Mouse (Mus musculus): ENCODE results near the gene Ptpre. TPM values are rescaled to one million over a fixed set of nuclear protein-coding genes. Genes with fewer than 3 reads are reported as not detected.
A peak's percentile ranks its signal among the peaks of the same experiment; 100 is the strongest.

Gene Ptpre
- polyA plus RNA-seq, 1 experiment from 2014 or later: 4.9 TPM

DNA sequence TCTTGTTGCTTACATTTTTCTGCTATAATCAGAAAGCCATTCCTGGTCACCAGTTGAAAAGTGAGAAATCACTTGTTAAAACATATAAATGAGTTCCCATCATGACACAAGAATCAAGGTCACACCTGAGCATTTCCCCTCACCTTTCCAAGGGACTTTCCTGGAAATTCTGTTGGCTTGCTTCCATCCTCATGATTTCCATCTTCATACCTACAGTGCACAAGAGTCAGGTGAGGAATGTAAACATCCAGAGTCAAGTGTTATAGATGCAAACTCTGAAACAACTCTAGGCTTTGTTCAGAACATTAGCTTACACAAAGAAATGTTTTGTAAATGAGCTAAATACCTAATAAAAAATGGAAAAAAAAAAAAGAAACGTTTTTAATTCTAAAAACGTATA lies 173.4 kb downstream of the Ptpre start:
- no peak overlapping the region for H3K27ac ChIP-seq
- ATAC-seq (ENCODE audit: insufficient number of reproducible peaks, low FRiP score, low TSS enrichment, low read depth): no peak
- 55% methylated on average over 2 of the region's 2 CpGs for WGBS
- no peak overlapping the region for H3K4me3 ChIP-seq
- no peaks in the 10 kb centered on the region for H3K9me3 ChIP-seq
- H3K27me3 ChIP-seq: no peaks in the 10 kb centered on the region
- H3K4me2 ChIP-seq: no peak overlapping the region
- peaks cover 36% of the 10 kb centered on the region for H3K36me3 ChIP-seq
- H3K4me1 ChIP-seq: peaks cover 18% of the 10 kb centered on the region; the same call in 1 of the 2 replicates
- H3K9ac ChIP-seq: no peak overlapping the region

DNA sequence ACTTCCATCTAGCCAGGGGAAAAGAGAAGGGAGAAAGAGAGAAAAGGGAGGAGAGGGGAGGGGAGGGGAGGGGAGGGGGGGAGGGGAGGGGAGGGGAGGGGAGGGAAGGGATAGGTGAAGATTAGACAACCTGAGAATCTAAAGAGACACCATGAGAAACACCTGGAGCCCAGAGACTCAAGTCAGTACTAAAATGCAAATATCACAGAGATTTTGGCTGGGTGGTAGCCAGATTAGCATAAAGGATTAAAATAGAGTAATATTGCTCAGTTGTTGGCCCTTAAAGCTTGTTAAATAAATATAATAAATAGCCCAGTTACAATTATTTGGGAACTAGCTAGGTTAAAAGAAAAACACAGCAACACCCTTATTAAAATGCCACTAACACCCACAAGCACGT lies 175.3 kb downstream of the Ptpre start:
- H3K9ac ChIP-seq: no peak overlapping the region
- H3K27me3 ChIP-seq: no peaks in the 10 kb centered on the region
- WGBS: 54% methylated on average over 1 of the region's 1 CpGs
- no peaks in the 10 kb centered on the region for H3K9me3 ChIP-seq
- H3K4me1 ChIP-seq: peaks cover 24% of the 10 kb centered on the region
- H3K36me3 ChIP-seq: peaks cover 17% of the 10 kb centered on the region; the same call in 1 of the 2 replicates
- no peak overlapping the region for H3K4me2 ChIP-seq
- ATAC-seq (ENCODE audit: insufficient number of reproducible peaks, low FRiP score, low TSS enrichment, low read depth): no peak
- no peak overlapping the region for H3K4me3 ChIP-seq
- H3K27ac ChIP-seq: no peak overlapping the region

DNA sequence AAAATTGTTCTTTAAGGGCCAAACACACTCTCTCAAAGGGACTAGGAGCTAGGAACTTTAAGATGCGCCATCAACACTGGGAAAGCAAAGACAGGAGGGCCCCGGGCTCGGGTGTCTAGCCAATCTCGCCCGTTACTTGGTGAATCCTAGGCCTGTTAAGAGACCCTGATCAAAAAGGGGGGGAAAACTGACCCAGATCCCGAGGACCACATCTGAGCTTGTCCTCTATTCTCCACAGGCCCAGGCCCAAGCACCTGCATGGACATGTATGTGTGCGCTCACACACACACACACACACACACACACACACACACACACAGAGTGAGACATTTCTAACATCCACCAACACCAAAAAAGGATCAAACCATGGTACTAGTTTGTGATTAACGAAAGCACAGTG lies 176.0 kb downstream of the Ptpre start:
- no peak overlapping the region for H3K27ac ChIP-seq
- peak overlapping the region; percentile 88; the same call in 1 of the 2 replicates for H3K4me3 ChIP-seq
- no peak for ATAC-seq (ENCODE audit: insufficient number of reproducible peaks, low FRiP score, low TSS enrichment, low read depth)
- WGBS: 81% methylated on average over 8 of the region's 8 CpGs
- H3K4me2 ChIP-seq: peak overlapping the region; percentile 32
- 0 out of 2 replicates have a peak, but pooled peaks cover 11% of the 10 kb centered on the region for H3K36me3 ChIP-seq
- no peaks in the 10 kb centered on the region for H3K27me3 ChIP-seq
- H3K4me1 ChIP-seq: peaks cover 24% of the 10 kb centered on the region
- no peaks in the 10 kb centered on the region for H3K9me3 ChIP-seq
- H3K9ac ChIP-seq: no peak overlapping the region

DNA sequence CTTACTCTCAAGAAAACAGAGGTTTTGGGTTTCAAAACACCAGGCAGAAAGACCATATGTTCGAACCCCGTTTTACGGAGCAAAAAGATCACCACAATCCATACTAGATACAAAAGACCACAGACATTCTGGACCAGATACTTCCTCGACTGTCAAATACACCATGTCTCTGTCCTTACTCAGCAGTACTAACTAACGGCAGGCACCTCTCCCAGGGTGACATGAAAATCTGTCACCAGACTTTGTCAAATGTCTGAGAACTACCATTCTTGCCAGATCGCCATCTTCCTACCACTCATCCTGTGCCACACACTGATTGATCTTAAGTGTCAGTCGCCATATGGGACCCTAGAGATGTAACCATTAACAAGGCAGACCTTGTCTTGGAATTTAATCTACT lies 177.9 kb downstream of the Ptpre start:
- no peaks in the 10 kb centered on the region for H3K9me3 ChIP-seq
- 5% methylated on average over 7 of the region's 7 CpGs for WGBS
- H3K27ac ChIP-seq: no peak overlapping the region
- no peaks in the 10 kb centered on the region for H3K36me3 ChIP-seq
- H3K9ac ChIP-seq: peak overlapping the region; percentile 72
- peak overlapping the region; percentile 88 for H3K4me3 ChIP-seq
- no peak for ATAC-seq (ENCODE audit: insufficient number of reproducible peaks, low FRiP score, low TSS enrichment, low read depth)
- peak overlapping the region; percentile 85 for H3K4me2 ChIP-seq
- peaks cover 24% of the 10 kb centered on the region for H3K4me1 ChIP-seq
- no peaks in the 10 kb centered on the region for H3K27me3 ChIP-seq

DNA sequence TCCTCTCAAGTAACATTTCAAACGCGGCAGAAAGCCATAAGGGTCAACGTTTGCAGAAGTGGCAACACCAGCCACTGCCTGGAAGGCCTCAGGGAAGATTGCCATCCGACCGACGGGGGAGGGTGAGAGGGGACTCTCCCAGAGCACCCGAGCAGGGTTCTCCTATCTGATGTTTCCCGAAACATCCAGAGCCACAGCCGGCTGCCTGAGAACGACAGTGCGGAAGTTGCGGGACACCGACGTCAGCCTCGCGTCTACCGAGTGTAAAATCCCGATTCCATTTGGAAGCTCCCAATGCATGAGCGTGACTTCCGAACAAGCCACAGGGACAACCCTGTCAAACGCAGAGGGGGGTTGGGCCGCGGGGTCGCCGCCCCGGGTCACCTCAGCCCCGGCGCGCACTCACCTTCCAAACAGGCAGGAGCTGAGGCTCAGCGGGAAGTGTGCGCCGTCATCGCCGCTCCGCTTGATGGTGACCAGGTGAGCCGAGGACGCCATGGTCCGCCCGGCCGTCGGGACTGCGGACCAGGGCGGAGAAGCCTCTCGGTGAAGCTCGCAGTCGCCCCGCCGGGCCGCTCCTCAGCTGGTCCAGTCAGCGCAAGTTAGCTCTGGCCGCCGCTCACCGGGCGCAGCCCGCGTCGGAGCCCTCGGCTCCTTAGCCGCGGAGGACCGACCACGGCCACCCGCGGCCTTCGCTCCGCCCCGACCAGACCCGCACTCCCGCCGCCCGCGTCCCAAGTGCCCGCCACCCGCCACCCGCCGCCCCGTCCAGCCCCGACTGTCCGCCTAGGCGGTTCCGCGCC lies 178.6 kb downstream of the Ptpre start, which contains the start of gene Mki67:
TSS of gene Mki67 (minus strand) at position 720 of the 803 bp plus-strand sequence.
- H3K9me3 ChIP-seq: no peaks in the 10 kb centered on the region
- peak within 1 kb of the TSS; percentile 88 for H3K4me3 ChIP-seq
- peak within 1 kb of the TSS; percentile 72 for H3K9ac ChIP-seq
- H3K4me1 ChIP-seq: peaks cover 24% of the 10 kb centered on the region
- H3K36me3 ChIP-seq: no peaks in the 10 kb centered on the region
- ATAC-seq (ENCODE audit: insufficient number of reproducible peaks, low FRiP score, low TSS enrichment, low read depth): peak; percentile 53; the same call in 1 of the 2 replicates
- H3K27ac ChIP-seq: peak within 1 kb of the TSS; percentile 74
- no peaks in the 10 kb centered on the region for H3K27me3 ChIP-seq
- peak within 1 kb of the TSS; percentile 85 for H3K4me2 ChIP-seq
- WGBS: under 1% methylated on average over 77 of the region's 82 CpGs

DNA sequence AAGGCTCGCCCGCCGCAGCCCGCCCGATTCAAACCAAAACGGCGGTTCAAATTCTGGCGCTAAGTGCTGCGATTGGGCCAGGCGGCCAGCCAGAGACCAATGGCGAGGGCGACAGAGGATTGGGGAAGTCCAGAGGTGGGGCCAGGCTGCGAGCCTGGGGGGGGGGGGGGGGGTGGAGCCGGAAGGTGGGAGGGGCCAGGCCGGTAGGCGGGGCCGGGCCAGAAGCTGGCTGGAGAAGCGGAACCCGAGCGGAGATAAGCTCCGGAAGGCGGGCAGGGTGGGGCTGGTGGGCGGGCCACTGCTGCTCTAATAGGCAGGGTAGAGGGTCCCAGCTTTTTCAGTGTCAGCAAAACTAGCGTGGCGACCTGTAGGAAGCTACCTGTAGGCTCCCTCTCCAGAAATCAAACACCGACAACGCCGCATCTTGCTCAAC lies 179.2 kb downstream of the Ptpre start:
- Histone ChIP-seq H3K36me3 (no peaks in the 10 kb centered on the region), H3K4me2 (peak overlapping the region; percentile 85), H3K4me3 (peak overlapping the region; percentile 88), H3K27ac (peak overlapping the region; percentile 74), H3K9me3 (no peaks in the 10 kb centered on the region), H3K4me1 (peaks cover 24% of the 10 kb centered on the region), H3K27me3 (no peaks in the 10 kb centered on the region), H3K9ac (0 out of 2 replicates have a peak overlapping the region, but pooled peaks have one; percentile 17)
- peak; percentile 97 for ATAC-seq (ENCODE audit: insufficient number of reproducible peaks, low FRiP score, low TSS enrichment, low read depth)
- under 1% methylated on average over 26 of the region's 28 CpGs for WGBS

DNA sequence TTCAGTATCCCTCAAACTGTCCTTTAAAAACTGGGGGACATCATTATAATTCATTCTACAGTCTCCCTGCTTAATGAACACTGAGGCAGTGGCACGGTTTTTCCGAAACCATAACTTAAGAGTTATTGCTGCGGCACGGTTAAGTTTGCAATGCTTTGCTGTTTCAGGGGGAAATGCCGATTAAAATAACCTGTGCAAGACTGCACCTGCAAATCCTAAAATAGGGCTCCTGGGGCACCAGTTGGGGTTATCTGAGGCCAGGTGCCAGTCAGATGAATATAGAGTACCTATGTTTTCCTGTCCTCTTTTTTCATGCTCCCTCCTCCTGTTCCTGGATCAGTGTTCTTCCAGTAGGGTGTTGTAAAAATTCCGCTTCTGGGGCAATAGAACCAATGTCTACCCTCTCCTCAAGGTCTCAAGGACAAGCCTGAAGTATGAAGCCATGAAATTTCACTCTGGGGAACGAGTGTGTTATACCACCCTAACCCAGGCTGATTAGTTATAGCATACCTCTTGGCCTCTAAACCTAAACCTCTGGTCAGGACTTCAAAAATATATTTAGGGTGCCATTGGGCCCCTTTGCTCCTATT lies 179.8 kb downstream of the Ptpre start:
- no peak for ATAC-seq (ENCODE audit: insufficient number of reproducible peaks, low FRiP score, low TSS enrichment, low read depth)
- H3K9ac ChIP-seq: 0 out of 2 replicates have a peak overlapping the region, but pooled peaks have one; percentile 17
- WGBS: 41% methylated on average over 7 of the region's 7 CpGs
- peak overlapping the region; percentile 67 for H3K27ac ChIP-seq
- peak overlapping the region; percentile 88 for H3K4me3 ChIP-seq
- H3K9me3 ChIP-seq: no peaks in the 10 kb centered on the region
- H3K36me3 ChIP-seq: no peaks in the 10 kb centered on the region
- H3K4me1 ChIP-seq: peaks cover 24% of the 10 kb centered on the region
- no peaks in the 10 kb centered on the region for H3K27me3 ChIP-seq
- H3K4me2 ChIP-seq: peak overlapping the region; percentile 85

DNA sequence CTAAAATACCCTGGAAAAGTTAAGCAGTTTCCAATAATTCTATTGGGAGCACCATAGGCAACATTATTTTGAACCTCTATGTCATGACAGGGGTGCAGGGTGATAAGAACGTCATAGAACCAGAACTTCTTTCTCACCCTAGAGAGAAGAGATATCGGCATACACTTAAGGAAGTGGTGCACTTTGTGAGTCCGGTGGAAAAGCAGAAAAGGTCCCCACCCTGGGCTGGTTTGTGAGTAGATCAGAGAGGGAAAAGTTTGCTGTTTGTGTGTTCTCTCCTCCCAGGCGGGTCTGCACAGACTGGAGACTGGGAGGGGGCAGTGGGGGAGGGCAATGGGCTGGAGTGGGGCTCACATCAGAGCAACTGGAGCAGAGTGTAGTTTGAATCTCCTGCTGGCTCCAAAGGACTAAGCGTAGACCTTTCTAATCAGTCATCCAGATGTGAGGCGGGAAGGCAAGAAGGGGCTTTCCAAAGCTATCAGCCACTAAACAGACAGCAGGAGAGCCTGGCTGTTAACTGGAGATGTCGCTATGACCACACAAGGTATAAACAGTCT lies 184.2 kb downstream of the Ptpre start:
- no peak overlapping the region for H3K27ac ChIP-seq
- no peak for ATAC-seq (ENCODE audit: insufficient number of reproducible peaks, low FRiP score, low TSS enrichment, low read depth)
- WGBS: 57% methylated on average over 7 of the region's 7 CpGs
- no peak overlapping the region for H3K4me2 ChIP-seq
- H3K27me3 ChIP-seq: no peaks in the 10 kb centered on the region
- no peaks in the 10 kb centered on the region for H3K36me3 ChIP-seq
- peaks cover 9% of the 10 kb centered on the region for H3K4me1 ChIP-seq
- H3K4me3 ChIP-seq: no peak overlapping the region
- no peak overlapping the region for H3K9ac ChIP-seq
- no peaks in the 10 kb centered on the region for H3K9me3 ChIP-seq

DNA sequence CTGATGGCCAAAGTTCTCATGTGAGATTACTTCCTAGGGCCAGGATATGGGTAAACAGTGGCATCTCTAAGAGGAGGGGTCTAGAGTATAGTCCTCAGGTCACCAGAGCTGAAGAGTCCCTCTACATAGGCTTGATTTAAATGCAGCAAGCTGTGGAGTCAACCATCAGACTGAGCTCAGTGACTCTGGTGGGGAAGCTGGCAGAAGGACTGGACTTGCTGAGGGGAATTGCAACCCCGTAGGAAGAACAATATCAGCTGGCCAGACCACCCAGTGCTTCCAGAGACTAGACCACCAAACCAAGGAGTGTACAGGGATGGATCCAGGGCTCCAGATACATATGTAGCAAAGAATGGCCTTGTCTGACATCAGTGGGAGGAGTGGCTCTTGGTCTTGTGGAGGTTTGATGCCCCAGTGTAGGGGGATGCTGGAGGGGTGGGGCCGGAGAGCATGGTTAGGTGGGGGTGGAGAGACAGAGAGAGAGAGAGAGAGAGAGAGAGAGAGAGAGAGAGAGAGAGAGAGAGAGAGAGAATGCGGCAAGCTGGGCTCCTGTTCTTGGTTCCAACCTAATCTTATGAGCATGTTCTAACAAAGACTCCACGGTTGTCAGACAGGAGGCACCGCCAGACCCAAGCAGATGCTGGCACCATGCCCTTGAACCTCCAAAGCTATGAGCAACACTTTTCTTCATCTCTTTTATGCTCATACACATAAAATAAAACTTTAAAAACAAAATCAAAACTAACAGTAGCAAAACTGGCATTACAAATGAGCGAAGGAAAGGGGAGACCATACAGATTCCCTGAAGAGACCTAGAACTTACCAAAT lies 184.9 kb downstream of the Ptpre start:
- H3K27ac ChIP-seq: no peak overlapping the region
- 67% methylated on average over 6 of the region's 6 CpGs for WGBS
- ATAC-seq (ENCODE audit: insufficient number of reproducible peaks, low FRiP score, low TSS enrichment, low read depth): no peak
- no peaks in the 10 kb centered on the region for H3K9me3 ChIP-seq
- H3K4me3 ChIP-seq: no peak overlapping the region
- H3K27me3 ChIP-seq: no peaks in the 10 kb centered on the region
- H3K36me3 ChIP-seq: no peaks in the 10 kb centered on the region
- peaks cover 5% of the 10 kb centered on the region for H3K4me1 ChIP-seq
- H3K4me2 ChIP-seq: no peak overlapping the region
- H3K9ac ChIP-seq: no peak overlapping the region

DNA sequence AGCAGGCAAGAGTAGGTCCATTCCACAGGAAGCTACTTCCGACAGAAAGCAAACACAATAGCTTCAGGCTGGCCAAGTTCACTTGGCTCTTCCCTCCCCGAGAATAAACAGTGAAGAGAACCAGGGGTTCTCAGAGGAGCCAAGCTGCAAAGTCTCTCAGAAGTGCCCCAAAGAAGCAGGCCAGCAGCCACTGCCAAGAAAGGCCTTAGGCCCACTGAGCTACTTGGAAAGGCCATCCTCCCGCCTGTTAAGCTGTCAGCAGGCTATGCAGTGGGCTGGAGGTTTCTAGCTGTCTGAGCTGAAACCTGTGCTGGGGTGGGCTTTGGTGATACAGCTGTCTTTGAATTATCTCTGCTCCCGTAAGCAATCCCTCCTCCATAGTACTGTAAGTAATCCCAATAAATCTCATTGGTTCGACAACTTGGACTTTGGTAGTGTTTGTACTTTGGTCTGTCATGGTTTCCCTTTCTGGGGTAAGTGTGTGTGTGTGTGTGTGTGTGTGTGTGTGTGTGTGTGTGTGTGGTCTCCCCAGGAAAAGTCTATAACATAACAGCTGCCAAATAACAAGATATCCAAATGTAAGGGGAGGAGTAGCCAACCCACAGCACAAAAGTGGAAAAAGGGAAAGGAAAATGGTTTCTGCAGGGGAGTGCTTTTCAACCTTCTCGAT lies 186.5 kb downstream of the Ptpre start:
- WGBS: 56% methylated on average over 6 of the region's 6 CpGs
- Histone ChIP-seq H3K27ac (peak overlapping the region; percentile 12; the same call in 1 of the 2 replicates), H3K9me3 (no peaks in the 10 kb centered on the region), H3K4me2 (no peak overlapping the region), H3K4me1 (peaks cover 2% of the 10 kb centered on the region; the same call in 1 of the 2 replicates), H3K9ac (no peak overlapping the region), H3K4me3 (no peak overlapping the region), H3K36me3 (no peaks in the 10 kb centered on the region), H3K27me3 (no peaks in the 10 kb centered on the region)
- no peak for ATAC-seq (ENCODE audit: insufficient number of reproducible peaks, low FRiP score, low TSS enrichment, low read depth)

DNA sequence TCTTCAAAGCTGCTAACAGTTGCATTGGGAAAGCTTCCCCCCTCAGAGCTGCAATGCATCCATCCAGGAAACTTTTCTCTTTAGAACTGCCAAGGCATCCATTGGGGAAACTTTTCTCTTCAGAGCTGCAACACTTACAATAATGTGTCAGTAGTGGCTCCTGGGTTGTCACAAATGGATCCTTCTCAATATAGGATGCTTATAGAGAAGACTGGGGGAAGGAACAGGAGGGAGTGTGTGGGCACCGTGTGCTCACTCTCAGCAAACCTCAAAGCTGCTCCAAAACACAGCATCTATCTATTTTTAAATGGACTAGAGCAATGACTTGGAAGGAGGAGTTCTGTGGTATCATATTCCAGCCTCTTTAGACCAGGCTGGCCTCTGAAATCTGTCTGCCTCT lies 189.4 kb downstream of the Ptpre start:
- no peaks in the 10 kb centered on the region for H3K36me3 ChIP-seq
- no peak for ATAC-seq (ENCODE audit: insufficient number of reproducible peaks, low FRiP score, low TSS enrichment, low read depth)
- WGBS: 79% methylated on average over 1 of the region's 1 CpGs

More for the DNA sequence above, 189.4 kb downstream of the Ptpre start:
- H3K4me3 ChIP-seq: no peak overlapping the region
- no peak overlapping the region for H3K27ac ChIP-seq
- H3K4me1 ChIP-seq: peaks cover 2% of the 10 kb centered on the region; the same call in 1 of the 2 replicates
- no peak overlapping the region for H3K9ac ChIP-seq
- H3K9me3 ChIP-seq: no peaks in the 10 kb centered on the region
- H3K4me2 ChIP-seq: no peak overlapping the region
- H3K27me3 ChIP-seq: no peaks in the 10 kb centered on the region

All from limb, embryonic 15.5 days (tissue).